Mouse (Mus musculus) forelimb bud, embryonic 11.5 days (tissue): Measurements from ENCODE around the gene Coa4.

Experiments used
- DNase-seq: peaks from one replicate; pipeline ENCODE4 v3.0.0-alpha.2; 2012; ENCODE audit warnings: low read depth, low spot score

Gene Coa4

DNA sequence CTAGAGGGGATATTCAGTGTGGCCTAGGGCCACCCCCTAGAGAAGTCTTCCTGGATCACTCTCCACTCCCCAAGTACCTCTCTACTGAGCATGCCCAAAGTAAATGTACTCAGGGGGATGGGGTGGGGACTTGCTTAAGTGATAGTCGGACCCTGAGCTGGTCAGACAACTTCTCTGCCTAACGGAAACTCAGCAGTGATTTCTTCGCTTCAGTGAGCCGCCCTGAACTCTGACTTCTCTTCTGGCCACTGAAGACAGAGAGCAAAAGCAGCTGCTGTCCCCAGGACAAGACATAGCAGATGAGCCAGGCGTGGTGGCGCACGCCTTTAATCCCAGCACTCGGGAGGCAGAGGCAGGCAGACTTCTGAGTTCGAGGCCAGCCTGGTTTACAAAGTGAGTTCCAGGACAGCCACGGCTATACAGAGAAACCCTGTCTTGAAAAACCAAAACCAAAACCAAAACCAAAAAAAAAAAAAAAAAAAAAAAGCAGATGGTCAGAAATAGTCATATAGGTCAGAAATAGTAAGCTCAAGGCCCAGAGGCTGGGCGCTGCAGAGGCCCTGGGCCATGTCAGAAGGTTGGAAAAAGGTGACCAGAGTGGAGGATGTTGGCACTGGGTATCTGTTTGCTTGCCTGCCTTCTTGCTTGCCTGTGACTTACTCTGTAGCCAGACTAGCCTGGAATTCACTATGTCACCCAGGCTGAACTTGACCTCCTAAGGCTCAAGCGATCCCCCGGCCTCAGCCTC lies 32.0 kb upstream of the Coa4 start:
- no peak for DNase-seq

DNA sequence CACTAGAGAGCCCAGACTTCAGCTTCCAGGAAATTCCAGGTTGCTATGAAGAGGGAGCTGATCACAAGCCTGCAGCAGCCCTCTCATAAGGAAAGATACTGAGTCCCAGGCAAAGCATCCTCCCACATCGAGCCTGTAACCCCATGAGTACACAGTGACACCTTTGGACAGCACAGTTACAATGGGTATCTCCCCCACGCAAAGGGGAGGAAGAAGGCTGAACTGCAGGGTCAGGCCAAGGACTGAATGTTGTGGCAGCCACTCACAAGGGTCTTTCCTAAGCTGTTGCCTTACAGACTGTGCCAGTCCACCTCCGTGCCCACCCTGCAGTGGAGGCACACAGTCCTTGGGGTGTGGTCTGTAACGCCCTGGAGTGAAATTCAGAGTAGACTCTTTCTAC lies 30.4 kb upstream of the Coa4 start:
- no peak for DNase-seq

DNA sequence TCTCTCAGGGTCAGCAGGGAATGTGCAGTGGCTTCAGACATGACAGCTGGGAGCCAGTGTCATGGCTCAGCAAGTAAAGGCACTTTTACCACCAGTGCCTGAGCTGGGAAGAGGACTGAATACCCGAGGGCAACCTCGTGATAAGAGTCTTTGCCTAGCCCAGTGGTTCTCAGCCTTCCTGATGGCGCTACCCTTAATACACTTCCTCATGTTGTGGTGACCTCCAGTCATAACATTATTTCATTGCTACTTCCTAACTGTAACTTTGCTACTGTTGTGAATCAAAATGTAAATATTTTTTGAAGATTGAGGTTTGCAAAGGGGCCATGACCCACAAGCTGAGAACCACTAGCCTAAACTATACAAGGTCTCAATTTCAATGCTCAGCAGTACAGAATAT lies 28.2 kb upstream of the Coa4 start:
- DNase-seq = no peak

DNA sequence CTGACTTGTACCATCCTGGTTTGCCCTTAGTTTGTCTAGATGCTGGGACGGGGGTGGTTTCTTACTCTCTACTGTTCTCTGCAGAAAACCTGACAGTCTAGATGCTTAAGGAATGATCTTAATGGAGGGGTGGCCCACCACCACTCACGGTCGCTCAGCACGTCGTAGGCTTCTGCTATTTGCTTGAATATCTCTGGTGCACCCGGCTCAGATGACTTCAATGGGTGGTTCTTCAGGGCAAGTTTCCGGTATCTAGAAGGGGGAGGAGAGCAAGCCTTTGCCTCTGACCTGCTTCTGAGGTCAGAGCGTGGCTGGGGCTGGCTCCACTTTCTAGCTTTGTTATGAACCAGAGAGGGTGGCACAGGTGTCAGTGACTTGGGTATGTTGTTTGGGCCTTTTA lies 25.3 kb upstream of the Coa4 start:
- no peak for DNase-seq

DNA sequence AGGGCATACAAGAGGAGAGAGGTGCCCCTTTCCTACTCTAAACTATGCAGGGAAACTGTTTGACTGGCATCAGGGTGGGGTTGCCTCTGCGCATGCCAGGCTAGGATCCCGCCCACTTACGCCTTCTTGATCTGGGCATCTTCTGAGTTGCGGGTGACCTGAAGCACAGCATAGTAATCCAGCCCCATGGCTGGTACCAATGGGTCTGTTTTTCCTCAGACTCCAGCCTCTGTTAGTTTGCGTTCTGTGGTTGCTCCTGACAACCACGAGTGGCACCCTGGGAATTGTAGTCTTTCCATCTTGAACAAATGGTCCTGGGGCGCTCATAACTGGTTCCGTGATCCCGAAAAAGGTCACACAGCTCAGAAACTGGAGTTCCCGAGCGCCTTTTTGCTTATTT lies 22.3 kb upstream of the Coa4 start, which contains the start of gene Dnajb13:
Dnajb13 (minus strand) TSS at position 388 of the 400 bp plus-strand sequence.
- DNase-seq = no peak

DNA sequence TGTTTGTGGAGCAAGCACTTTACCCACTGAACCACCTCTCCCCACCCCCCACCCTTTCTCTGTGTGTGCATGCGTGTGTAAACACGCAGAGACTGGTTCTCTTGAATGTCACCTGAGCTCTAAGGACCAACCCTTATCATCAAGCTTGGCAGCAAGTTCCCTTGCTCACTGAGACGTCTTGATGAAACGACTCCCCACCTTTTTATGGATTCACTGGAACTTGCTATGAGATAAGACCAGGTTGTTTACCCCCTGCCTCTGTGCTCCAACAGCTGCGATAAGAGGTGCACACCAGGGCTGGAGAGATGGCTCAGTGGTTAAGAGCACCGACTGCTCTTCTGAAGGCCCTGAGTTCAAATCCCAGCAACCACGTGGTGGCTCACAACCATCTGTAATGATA lies 16.7 kb upstream of the Coa4 start:
- DNase-seq = no peak

DNA sequence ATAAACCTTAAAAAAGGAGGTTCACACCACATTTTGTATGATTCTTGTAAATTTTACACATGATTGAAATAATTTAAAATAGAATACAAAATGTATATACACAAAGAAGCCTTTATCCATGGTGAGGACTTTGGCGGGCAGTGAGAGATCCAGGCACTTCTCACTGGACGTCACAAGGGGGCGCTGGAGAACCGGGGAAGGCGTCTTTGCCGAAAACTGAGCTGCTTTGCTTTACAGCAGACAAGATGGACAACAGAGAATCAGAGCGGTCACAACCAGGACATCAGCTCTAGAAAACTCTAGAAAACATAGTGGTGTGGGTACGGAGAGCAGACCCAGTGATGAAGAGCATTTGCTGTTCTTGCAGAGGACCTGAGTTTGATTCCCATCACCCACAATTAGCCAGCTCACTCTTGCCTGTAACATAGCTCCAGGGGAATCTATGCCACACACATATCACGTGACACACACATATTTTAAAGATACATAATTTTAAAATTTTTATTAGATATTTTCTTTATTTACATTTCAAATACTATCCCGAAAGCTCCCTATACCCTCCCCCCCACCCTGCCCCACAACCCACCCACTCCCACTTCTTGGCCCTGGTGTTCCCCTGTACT lies 16.1 kb upstream of the Coa4 start:
- DNase-seq = peak; percentile 80

DNA sequence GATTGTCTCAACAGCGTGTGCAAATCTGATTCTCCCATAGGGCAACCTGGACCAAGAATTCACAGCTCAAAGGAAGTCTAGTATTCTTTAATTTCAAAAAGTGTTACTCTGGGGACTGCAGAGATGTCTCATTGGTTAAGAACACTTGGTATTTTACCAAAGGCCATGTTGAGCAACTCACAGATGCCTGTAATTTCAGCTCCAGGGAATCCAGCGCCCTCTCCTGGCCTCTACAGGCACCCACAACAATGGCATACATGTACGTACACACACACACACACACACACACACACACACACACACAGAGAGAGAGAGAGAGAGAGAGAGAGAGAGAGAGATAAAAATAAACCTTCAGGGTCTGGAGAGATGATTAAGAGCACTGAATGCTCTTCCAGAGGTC lies 14.6 kb upstream of the Coa4 start:
- no peak for DNase-seq

DNA sequence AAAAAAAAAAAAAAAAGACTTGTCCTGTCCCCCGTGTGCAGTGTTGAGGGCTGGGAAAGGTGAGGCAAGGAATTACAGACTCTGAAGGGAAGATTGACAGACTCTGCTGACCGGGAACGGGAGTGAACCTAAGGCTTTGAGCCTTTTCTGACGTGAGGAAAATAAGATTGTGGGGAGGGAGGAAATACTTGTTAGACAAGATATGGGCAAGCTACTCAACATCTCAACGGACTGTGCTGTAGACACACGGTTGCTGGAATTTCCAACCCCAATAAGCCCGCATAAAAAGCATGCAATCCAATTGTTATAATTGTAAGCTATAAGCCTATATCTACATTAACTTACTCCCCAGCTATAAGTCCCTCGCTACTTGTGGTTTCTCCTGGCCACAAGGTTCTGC lies 12.2 kb upstream of the Coa4 start:
- DNase-seq = no peak

DNA sequence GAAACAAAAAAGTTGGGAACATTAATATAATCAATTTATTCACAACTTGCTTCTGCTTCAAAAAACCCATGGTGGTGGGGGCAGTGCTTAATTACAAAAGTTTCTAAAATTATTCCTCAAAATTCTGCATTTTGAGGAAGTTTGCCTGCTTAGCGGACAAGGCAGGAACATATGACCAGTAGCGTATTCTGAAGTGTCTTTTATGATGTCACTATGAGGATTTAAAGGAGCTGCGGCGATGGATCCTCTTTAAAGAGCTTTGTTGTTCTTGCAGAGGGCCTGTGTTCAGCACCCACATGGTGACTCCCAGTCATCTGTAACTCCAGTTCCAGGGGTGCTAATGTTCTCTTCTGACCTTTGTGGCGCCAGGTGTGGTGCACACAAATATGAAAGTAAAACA lies 6.1 kb upstream of the Coa4 start:
- no peak for DNase-seq

DNA sequence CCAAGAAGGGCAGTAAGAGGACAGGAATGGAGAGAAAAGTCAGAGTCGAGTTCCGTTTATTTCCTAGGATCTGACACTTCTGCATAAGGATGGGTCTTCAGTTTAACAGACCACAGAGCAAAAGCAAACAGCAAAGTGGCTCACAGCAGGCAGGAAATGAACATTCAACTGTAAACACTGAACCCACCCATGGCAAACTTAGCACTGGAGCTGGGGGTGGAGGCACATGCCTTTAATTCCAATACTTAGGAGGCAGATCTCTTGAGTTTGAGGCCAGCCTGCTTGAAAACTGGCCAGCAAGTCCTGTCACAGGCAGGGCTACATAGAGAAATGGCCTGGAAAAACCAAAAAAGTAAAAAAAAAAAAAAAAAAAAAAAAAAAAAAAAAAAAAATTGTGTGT lies 3.4 kb upstream of the Coa4 start:
- no peak for DNase-seq

DNA sequence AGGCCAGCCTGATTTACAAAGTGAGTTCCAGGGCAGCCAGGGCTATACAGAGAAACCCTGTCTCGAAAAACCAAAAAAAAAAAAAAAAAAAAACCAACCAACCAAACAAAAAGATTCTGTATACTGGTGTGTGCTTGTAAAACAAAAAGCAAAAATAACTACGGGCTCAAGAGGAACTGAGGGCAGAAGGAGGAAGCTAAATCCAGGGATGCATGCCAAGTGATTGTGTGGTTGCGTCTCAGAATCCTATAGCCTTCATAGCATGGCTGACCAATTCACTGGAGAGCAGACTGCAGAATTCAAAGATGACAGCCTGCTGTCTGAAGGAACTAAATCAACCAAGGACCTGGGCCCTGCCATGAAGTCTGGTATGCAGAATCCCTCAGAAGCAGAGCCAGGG lies 2.7 kb upstream of the Coa4 start:
- no peak for DNase-seq

DNA sequence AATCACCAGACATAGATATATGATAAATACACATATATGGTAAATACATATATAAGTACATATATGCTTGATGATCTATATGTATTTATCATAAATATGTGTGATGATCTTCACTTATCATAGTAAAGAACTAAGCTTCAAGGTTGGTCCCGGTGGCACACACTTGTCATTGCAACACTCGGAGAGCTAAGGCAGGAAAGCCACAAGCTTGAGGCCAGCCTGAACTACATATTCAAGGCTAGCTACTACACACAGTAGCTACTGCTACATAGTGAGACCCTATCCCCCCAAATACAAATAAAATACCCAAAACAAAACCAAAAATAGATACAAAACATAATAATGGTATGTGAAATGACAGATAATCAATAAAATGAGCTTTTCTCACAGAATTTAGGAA lies 1.0 kb upstream of the Coa4 start:
- DNase-seq = no peak

DNA sequence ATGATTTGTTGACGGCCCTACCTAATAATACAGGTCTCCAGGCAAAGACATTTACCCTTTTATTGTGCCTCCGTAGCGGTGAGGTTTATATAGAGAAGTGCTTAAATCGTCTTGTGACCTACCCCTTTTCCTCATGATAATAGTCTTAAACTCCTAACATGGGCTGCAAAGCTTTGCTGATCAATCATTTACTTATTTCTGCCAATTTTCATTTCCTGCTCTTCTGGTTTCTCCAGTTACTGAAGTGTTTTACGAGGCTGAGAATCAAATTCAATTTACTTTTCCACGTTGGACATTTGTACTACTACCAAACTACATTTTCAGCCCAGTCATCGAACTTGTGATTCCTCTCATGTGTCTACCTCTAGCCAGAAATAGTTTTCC lies 640 bp downstream of the Coa4 start:
- no peak for DNase-seq

DNA sequence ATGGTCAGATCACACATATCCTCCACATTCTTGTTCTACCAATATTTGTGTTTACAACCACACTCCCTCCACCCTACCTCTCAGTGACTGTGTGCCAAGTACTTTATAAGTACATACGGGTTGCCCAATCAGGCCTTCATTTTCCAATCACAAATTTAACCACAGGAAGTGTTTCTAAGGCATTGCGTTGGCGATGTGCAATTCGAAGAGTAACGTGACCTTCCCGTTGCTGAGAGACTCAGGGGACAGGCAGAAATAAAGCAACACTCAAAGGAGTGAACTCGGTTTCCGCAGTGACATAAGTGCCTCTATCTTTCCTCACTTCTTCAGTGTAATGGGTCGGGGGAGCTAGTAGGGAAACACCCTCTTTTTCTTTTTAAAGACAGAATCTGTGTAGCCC lies 2.6 kb downstream of the Coa4 start:
- DNase-seq = no peak

DNA sequence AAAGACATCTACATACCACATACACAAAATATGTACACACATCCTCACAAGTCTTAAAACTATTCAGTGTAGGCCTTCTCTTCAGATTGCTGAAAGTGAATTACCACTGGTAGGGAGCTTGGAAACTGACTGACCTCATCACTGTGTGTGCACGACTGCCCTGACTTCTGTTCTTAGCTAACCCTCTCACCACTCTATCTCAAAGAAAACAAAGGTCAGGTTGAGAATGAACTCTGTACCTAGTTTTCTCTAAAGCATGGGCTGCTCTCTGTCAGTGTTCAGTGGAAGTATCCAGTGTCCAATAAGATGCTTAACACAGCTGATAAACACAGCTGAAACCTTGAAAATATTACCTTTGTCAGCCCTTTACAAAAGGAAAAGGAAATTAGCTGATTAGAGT lies 7.6 kb downstream of the Coa4 start:
- DNase-seq = no peak

DNA sequence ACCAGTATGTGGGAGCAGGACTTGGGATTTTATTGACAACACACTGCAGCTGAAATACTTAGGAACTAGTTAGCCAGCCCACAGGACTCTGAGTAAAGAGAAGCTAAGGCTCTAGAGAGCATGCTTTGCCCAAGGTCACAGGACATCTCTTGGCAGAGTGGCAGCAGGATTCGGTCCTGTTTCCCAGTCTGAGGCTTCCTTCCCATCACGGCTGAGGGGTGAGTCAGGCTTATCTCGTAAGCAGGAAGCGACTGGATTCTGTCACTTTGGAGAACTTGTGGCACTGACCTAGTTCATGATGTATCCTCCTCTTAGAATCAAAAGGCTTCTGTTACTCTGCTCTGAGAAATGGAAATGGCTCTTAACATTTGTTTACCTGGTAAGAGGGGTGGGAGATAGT lies 10.8 kb downstream of the Coa4 start:
- no peak for DNase-seq

DNA sequence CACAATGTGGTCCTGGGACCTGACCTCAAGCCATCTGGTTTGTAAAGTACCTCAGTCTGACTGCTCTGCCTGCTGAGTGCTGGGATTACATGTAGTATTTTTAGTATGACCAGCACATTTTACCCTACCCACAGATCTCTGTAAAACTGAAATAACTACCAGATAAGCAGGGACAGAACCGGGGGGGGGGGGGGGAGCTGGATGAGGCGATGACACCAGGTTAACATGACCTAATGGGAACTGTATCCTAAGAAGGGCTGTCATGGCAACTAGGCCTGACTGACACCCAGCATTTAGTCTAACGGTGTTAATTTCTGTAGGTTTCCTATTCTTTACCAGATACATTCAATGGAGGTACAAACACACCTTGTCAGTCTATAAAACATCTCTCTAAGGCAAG lies 12.9 kb downstream of the Coa4 start:
- DNase-seq = no peak

DNA sequence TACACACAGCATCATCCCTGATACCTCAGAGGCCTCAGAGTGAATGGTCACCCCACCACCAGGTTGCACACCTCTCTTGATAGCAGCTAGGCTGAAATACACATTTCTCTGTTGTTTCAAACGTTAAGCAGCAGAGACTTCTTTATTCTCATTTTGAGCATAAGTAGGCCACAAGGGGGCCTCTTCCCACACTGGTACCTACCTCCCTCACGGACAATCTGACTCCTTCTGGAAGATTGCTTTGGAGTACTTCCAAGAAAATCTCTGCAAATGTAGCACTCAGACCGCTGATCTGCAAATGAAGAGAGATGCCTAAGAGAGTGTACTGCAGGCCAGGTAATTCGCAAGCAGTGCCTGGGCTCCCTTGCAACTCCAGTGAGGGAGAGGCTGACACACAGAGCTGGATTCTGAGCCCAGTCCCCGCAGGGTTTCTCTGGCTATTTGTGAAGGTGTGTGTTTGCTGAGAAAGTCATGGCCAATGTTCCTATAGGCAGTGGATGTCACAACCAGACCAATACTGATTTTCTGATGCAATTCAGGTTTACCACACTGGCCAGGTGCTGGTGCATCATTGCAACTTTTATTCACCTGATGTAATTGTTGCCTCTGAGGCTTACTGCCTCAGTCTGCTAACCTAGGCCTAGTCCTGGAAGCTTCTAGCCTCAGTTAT lies 13.6 kb downstream of the Coa4 start:
- no peak for DNase-seq

DNA sequence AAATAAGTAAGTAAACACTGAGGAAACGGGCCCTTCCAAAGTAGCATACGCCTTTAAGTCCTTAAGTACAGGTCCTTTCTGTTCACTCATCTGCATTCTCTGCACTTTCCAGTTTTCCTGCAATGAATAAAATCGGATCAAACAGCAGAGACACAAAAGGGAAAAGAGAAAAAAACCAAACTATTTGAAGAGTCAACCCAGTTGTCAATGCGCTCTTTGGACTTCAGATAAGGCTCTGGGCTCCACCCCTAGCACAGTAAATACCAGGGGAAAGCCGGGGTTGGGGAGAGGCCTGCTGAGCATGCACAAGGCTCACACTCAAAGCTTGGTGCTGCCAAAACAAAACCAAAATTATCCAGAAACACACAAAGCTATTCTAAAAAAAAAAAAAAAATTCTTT lies 18.1 kb downstream of the Coa4 start:
- no peak for DNase-seq

DNA sequence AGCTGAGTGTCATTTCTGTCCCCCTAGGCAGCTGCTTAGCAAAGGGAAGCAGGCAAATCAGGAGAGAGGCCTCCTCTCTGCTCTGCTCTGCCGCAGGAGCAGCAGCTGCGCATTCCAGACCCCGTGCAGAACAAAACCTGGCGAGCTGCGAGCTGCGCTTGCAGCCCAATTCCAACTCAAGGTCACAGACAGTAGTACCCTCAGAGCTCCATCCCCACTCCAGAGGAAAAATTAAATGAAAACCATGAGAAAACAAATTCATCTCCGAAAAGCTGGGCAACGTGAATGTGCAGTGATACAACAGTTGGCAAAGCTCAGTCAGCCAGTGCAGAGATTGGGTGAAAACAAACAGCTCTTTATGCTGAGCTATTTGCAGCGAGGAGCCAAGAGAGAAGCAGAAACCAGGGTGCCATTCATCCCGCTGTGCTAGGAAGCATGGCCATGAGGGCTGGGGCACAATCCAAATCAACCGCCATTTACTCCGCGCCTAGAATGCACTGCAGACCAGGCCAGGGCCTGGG lies 18.6 kb downstream of the Coa4 start:
- peak; percentile 35 for DNase-seq

DNA sequence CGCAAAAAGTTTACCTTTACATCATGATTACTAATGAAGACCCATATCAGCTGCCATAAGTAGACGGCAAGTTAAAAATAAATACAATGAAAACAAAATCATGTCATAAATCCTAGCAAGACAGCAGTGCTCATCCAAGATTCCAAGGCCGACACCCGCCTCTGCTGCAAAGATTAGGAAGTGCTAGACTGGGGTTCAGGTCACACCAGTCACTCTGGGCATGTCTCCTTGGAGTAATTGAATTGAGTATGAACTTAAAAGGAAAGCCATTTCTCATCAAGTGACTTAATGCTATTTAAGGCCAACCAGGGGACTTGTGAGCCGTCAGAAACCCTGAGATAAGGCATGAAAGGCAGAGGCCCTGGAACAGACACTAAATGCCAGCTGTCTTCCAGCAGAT lies 20.4 kb downstream of the Coa4 start:
- no peak for DNase-seq

DNA sequence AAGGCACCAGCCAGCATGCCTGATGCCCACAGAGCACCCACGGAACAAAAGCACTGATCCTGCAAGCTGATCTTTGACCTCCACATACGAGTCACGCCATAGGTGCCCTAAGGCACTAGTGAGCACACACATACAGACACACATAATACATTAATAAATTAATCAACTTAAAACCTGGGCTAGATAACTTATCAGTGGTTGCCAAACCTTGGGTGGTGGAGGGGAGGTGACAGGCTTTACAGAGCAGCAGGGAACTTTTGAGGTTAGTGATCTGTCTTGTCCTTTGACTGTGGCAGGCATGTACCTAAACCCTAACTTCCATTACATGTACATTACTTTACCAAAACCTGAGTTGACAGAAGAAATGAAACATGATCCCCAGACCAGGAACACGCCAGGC lies 22.5 kb downstream of the Coa4 start:
- no peak for DNase-seq
